Mouse (Mus musculus) thymus, postnatal 4 days (tissue): Measurements from ENCODE around the gene Esr2.
A peak's percentile ranks its signal among the peaks of the same experiment; 100 is the strongest.
"Not testable (repeated sequence)": the region's sequence is repeated elsewhere in the genome, so short reads cannot be mapped to it uniquely, and the experiment has no call there.

Source experiments
- DNase-seq: peaks from one replicate; pipeline ENCODE4 v3.0.0; 2021

Gene Esr2

GRCm38 (mm10) chr12:76136701-76137100 lies 40.4 kb downstream of the Esr2 start:
- DNase-seq: no peak

GRCm38 (mm10) chr12:76133081-76133480 lies 44.0 kb downstream of the Esr2 start:
- not testable (repeated sequence) for DNase-seq

GRCm38 (mm10) chr12:76132591-76132990 lies 44.5 kb downstream of the Esr2 start:
- DNase-seq: no peak

- no peak for DNase-seq
Observed at GRCm38 (mm10) chr12:76130891-76131290, 46.2 kb downstream of the Esr2 start.

- DNase-seq: peak; percentile 81
Observed at GRCm38 (mm10) chr12:76130281-76130680, 46.8 kb downstream of the Esr2 start.

GRCm38 (mm10) chr12:76128831-76129230 lies 48.2 kb downstream of the Esr2 start:
- DNase-seq: no peak

- no peak for DNase-seq
Observed at GRCm38 (mm10) chr12:76128306-76128705, 48.8 kb downstream of the Esr2 start.

GRCm38 (mm10) chr12:76123223-76123622 lies 53.8 kb downstream of the Esr2 start:
- no peak for DNase-seq

GRCm38 (mm10) chr12:76117632-76118153 lies 59.4 kb downstream of the Esr2 start:
- DNase-seq: no peak

- DNase-seq: no peak
Observed at GRCm38 (mm10) chr12:76116577-76116976, 60.5 kb downstream of the Esr2 start.

- no peak for DNase-seq
Observed at GRCm38 (mm10) chr12:76111046-76111445, 66.0 kb downstream of the Esr2 start.

GRCm38 (mm10) chr12:76109646-76110405 lies 67.2 kb downstream of the Esr2 start:
- DNase-seq: no peak

- no peak for DNase-seq
Observed at GRCm38 (mm10) chr12:76104596-76105351, 72.3 kb downstream of the Esr2 start.

GRCm38 (mm10) chr12:76102621-76103020 lies 74.4 kb downstream of the Esr2 start:
- no peak for DNase-seq

- peak; percentile 74 for DNase-seq
Observed at GRCm38 (mm10) chr12:76095117-76096035, 81.7 kb downstream of the Esr2 start.

- DNase-seq: no peak
Observed at GRCm38 (mm10) chr12:76093613-76094588, 83.2 kb downstream of the Esr2 start.

- DNase-seq: no peak
Observed at GRCm38 (mm10) chr12:76092789-76093466, 84.1 kb downstream of the Esr2 start.

GRCm38 (mm10) chr12:76087025-76087424 lies 90.0 kb downstream of the Esr2 start:
- DNase-seq: peak; percentile 34

- DNase-seq: peak; percentile 37
Observed at GRCm38 (mm10) chr12:76085956-76086905, 90.8 kb downstream of the Esr2 start.

- DNase-seq: no peak
Observed at GRCm38 (mm10) chr12:76085066-76085465, 92.0 kb downstream of the Esr2 start.
